Mouse (Mus musculus): ENCODE results near the gene Marc2. TPM values are rescaled to one million over a fixed set of nuclear protein-coding genes. Genes with fewer than 3 reads are reported as not detected.

The Marc2 gene
- total RNA-seq (2021): 10 to 100 TPM; 96.8 to 98.6 TPM

DNA sequence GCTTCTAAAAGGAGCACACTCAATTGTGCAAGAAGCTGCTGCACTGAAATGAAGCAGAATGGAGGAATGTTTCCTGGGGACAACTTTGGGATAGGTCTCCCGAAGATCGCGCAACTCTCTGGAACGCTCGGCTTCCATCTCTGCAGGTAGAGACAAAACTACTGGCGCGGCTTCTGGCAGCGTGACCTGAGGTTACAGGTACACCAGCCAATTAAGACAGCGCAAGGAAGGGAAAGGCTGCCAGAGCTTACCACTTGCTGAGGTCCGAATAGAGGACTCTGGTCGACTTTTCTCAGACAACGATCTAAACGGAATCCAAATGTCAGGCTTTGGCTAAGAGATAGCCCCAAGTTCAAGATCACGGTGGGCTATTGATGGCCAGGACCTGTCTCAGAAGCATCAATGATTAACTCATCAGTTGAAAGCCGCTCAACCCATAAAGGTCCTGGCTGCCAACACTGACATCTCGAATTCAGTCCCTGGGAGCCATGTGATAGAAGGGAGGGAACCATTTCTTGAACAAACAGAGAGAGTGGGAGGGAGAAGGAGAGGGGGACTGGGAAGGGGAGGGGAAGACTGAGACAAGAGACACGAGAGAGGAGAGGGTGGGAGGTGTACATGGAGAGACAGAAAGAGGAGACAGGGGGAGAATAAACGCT is at the start of gene Marc2:
TSS of gene Marc2 (minus strand) at position 360 of the 659 bp plus-strand sequence.
- intact Hi-C loops (cut with DNase I): no loop called here
- DNase-seq (ENCODE audit: extremely low spot score in 1 of 2, low spot score in 2 of 2): no peak

DNA sequence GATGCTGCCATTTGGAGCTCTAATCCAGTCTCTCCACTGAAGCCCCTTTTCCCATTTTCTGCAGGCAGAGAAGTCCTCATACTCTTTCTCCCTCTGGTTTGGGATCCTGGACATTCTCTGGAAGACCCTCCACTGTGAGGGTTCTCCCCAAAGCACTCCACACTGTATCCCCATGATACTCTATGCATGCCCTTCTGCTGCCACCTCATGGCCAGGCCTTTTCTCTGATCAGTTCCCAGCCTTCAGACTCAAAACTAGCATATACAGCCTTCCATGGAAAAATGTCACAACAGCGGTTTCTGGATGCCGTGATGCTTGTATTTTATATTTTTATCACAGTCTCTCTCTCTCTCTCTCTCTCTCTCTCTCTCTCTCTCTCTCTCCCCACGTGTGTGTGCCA is 45.7 kb upstream of the Marc2 start:
- intact Hi-C loops (cut with DNase I): loop anchor here (5.0 kb wide), 1 partner anchor 40 kb away; no protein-coding TSS in a partner anchor
- DNase-seq (ENCODE audit: extremely low spot score in 1 of 2, low spot score in 2 of 2): no peak

GRCm38 (mm10) chr1:184889454-184889853 is 43.2 kb upstream of the Marc2 start:
- DNase-seq (ENCODE audit: extremely low spot score in 1 of 2, low spot score in 2 of 2): no peak
- intact Hi-C loops (cut with DNase I): no loop called here

DNA sequence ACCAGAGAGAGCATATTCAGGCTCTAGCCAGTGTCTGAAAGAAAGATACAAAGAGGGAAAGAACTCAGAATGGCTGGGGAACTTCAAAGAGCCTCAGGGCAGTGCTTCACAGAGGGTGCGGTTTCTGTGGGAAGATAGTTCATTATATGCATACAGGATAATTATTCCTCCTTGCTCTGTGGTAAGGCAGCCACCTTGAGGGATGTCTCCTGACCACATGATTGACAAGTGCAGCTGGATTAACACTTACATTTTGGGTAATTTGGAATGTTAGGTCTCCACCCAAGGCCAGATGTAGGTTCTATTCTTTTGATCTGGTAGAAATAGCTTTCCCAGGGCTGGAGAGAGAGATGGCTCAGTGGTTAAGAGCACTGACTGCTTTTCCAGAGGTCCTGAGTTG is 39.9 kb upstream of the Marc2 start:
- no peak for DNase-seq (ENCODE audit: extremely low spot score in 1 of 2, low spot score in 2 of 2)
- intact Hi-C loops (cut with DNase I): no loop called here

- peak in 1 of 2 experiments; percentile 90 for DNase-seq (ENCODE audit: extremely low spot score in 1 of 2, low spot score in 2 of 2)
- intact Hi-C loops (cut with DNase I): no loop called here
Observed at GRCm38 (mm10) chr1:184882281-184883268, 36.3 kb upstream of the Marc2 start, which contains the start of gene C130074G19Rik. Gene C130074G19Rik (minus strand): TSS chr1:184883218.

DNA sequence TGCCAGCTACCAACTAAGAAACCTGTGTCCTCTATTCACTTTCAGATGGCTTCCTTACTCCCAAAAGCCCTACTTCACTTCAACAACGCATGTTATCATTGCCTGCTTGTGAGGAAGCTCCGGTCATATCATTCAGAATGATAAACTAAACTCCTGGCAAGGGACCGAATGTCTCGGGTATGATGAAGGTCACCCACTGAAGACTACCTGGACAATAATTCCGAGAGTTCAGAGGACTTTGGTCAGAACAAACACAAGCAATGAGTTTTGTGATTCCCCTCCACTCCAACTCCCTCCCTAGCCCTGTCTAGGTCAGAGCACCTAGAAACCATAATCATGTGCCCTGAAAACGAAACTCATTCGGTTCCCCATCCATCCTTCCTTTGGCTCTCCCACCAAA is 35.6 kb upstream of the Marc2 start:
- intact Hi-C loops (cut with DNase I): no loop called here
- no peak for DNase-seq (ENCODE audit: extremely low spot score in 1 of 2, low spot score in 2 of 2)

DNA sequence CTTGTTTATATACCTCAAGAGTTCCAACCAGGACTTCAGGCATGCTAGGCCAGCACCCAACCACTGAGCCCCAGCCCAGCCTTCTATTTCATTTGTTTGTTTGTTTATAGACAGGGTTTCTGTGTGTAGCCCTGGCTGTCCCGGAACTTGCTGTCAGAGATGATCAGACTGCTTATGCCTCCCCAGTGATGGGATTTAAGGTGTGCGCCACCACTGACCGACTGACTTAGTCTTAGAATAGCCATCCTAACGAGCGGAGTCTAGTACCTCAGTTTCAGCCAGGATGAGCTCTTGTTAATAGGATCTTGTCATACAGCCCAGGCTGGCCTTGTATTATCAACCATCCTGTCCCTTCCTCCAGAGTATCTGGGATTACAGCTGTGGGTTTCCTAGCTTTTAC is 35.0 kb upstream of the Marc2 start:
- intact Hi-C loops (cut with DNase I): no loop called here
- no peak for DNase-seq (ENCODE audit: extremely low spot score in 1 of 2, low spot score in 2 of 2)

GRCm38 (mm10) chr1:184878860-184879259 is 32.6 kb upstream of the Marc2 start:
- DNase-seq (ENCODE audit: extremely low spot score in 1 of 2, low spot score in 2 of 2): no peak
- intact Hi-C loops (cut with DNase I): no loop called here

- intact Hi-C loops (cut with DNase I): no loop called here
- peak in 1 of 2 experiments; percentile 7 for DNase-seq (ENCODE audit: extremely low spot score in 1 of 2, low spot score in 2 of 2)
Observed at GRCm38 (mm10) chr1:184877306-184877705, 31.1 kb upstream of the Marc2 start.

GRCm38 (mm10) chr1:184873910-184874309 is 27.7 kb upstream of the Marc2 start:
- no peak for DNase-seq (ENCODE audit: extremely low spot score in 1 of 2, low spot score in 2 of 2)
- intact Hi-C loops (cut with DNase I): no loop called here

DNA sequence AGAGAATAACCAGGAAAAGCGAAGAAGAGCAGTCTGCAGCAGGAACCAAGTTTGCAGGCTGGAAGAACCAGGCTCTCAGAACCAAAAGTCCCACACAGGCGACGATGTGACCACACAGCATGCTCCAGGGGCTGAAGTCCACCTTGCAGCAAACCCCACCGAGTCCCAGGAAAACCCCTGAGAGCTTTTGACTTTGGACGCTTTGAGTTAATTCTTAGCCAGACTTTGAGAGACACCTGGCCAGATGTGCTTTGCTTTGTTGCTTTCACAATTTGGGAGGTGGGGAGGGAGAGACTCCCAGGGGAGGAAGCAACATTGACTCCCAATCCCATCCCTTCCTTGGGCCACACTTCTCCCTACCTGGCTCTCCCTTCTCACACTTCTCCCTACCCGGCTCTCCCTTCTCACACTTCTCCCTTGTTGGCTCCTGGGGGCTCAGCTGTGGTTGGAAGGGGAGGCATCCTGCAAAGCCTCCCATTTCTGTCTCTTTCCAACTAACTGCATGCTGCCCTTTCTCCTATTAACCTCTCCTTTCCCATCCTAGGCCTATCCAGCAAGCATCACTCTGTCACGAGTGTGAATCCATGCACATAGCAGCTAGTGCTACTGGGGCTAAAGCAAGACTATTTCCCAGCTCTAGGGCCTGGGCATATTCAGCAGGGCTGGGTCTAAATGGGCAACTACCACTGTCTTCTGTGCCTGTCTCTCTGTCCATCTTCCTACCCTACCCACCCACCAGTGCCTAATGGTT is 26.0 kb upstream of the Marc2 start:
- intact Hi-C loops (cut with DNase I): no loop called here
- no peak for DNase-seq (ENCODE audit: extremely low spot score in 1 of 2, low spot score in 2 of 2)

- no peak for DNase-seq (ENCODE audit: extremely low spot score in 1 of 2, low spot score in 2 of 2)
- intact Hi-C loops (cut with DNase I): no loop called here
Observed at GRCm38 (mm10) chr1:184871506-184871905, 25.3 kb upstream of the Marc2 start.

GRCm38 (mm10) chr1:184870646-184871385 is 24.6 kb upstream of the Marc2 start:
- intact Hi-C loops (cut with DNase I): no loop called here
- no peak for DNase-seq (ENCODE audit: extremely low spot score in 1 of 2, low spot score in 2 of 2)

DNA sequence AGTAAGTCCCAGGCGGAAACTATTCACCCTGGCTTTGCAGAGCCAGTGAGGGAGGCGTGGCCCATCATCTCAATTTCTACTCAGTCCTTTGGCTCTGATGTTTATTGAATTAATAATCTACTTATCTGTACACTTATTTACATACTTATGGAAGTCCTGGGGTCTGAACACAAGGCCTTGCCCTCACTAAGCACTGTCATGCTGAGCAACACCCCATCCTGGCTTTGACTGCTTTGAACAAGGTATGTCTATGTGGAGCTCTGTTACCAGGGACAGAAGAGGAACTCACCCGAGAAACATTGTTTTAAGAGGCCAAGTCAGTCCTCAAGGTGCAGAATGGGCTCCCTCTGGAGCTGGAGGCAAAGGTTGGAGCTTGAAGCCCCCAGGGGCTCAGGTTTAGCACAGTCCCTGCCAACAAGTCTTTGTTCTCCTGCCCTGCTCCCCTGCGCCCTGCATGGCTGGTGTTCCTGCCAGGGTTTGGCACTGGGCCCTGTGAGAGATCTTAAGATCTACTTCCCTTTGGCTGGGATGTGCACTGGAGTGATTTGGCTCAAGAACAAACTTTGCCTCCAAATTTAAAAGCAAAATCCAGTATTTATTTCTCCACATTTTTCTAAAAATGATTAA is 23.8 kb upstream of the Marc2 start:
- intact Hi-C loops (cut with DNase I): no loop called here
- peak in 1 of 2 experiments; percentile 78 for DNase-seq (ENCODE audit: extremely low spot score in 1 of 2, low spot score in 2 of 2)

DNA sequence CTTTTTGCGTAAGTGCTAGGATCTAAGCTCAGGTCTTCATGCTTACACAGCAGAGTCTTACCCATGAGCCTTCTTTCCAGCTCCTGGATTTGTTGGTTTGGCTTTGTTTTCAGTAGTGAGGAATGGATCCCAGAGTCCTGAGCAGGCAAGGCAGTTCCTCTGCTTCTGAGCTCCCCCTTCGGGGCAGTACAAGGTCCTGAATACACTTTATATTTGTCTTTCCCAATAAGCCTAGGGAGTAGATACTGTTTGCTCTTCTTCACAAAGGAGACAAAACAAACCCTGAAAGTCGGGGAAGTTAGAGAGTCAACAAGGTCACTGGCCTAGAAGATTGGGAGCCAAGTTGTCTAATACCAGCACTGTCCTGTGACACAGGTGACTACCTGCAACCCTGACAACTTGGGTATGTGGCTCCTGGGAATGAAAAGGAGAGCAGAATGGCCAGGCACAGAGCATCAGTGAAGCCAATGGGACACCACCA is 21.4 kb upstream of the Marc2 start:
- intact Hi-C loops (cut with DNase I): no loop called here
- DNase-seq (ENCODE audit: extremely low spot score in 1 of 2, low spot score in 2 of 2): no peak

- DNase-seq (ENCODE audit: extremely low spot score in 1 of 2, low spot score in 2 of 2): peak in 1 of 2 experiments; percentile 78
- intact Hi-C loops (cut with DNase I): no loop called here
Observed at GRCm38 (mm10) chr1:184864381-184864801, 18.1 kb upstream of the Marc2 start.

GRCm38 (mm10) chr1:184862636-184863035 is 16.4 kb upstream of the Marc2 start:
- intact Hi-C loops (cut with DNase I): no loop called here
- DNase-seq (ENCODE audit: extremely low spot score in 1 of 2, low spot score in 2 of 2): peak in 1 of 2 experiments; percentile 58

- no peak for DNase-seq (ENCODE audit: extremely low spot score in 1 of 2, low spot score in 2 of 2)
- intact Hi-C loops (cut with DNase I): no loop called here
Observed at GRCm38 (mm10) chr1:184861551-184861950, 15.3 kb upstream of the Marc2 start.

All from left cerebral cortex, postnatal 10 days (tissue).